ENCODE assay signal across 7 mouse cellular contexts in the genomic region with DNA sequence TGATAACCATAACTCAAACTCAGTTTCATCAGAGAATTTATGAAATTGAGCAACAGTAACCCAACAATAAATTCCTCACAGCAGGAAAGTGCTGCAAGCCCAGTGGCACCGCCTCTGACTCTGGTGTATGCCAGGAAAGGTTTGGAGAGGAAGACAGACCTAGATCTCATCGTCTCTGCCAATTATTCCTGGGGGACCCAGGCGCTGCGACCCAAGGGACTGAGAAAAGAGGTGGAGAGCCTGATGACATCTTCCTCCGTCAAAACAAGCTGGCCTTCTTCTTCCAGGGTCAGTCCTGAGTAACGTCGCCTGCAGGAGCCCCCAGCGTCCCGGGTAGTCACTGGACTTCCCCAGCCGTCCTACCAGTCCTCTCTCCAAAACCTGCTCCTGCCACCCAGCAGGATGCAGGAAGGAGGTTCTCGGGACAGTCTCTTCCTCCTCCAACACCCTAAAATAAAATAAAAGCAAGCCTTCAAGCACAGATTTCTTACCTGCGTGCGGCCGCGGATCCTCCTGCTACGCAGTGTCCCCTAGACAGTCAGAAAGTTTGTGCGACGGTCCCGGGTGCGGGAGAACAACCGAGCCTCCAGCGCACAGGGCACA. TPM values are rescaled to one million over a fixed set of nuclear protein-coding genes. Genes with fewer than 3 reads are reported as not detected.
DNase-seq lines count a peak whose midpoint lies in the region; ATAC-seq and TF ChIP-seq lines count a peak whose summit lies in the region.

No protein-coding gene starts in this region.

- H3K27me3 ChIP-seq in C2C12 (ENCODE audit: control insufficient read depth, insufficient read depth, insufficient read length) (no peaks in the 10 kb centered on the region), CH12.LX (replicated peaks) (peaks cover 41% of the 10 kb centered on the region)
- H3K27me3 ChIP-seq in forebrain, embryonic 13.5 days, result peaks cover 31% of the 10 kb centered on the region
- H3K27me3 ChIP-seq in hindbrain, embryonic 11.5 days (ENCODE audit: control insufficient read depth, insufficient read depth, low read length), result peaks cover 4% of the 10 kb centered on the region

- no peak for TF ChIP-seq RAD21 in CH12.LX (IDR thresholded peaks at IDR 0.05; ENCODE audit: low read depth, low read length)

- no peaks in the 10 kb centered on the region for H3K36me3 ChIP-seq in C2C12 (ENCODE audit: control insufficient read depth, insufficient read depth)
- H3K36me3 ChIP-seq in CH12.LX (replicated peaks in 1 of 2; ENCODE audit: control insufficient read depth in 1 of 2, insufficient read depth in 1 of 2, low read length in 1 of 2), result no peaks in the 10 kb centered on the region
- no peaks in the 10 kb centered on the region for H3K36me3 ChIP-seq in forebrain, embryonic 13.5 days (ENCODE audit: poor library complexity, severe bottlenecking)
- H3K36me3 ChIP-seq in hindbrain, embryonic 11.5 days (ENCODE audit: control insufficient read depth, insufficient read depth, low read length), result no peaks in the 10 kb centered on the region

- H3K9ac ChIP-seq in CH12.LX (ENCODE audit: insufficient read depth, low read depth), result no peak overlapping the region
- H3K9ac ChIP-seq in forebrain, embryonic 13.5 days, result peak overlapping the region; percentile 58
- peak overlapping the region; percentile 44; the same call in 1 of the 2 replicates for H3K9ac ChIP-seq in hindbrain, embryonic 11.5 days (ENCODE audit: low read depth, low read length)

- H3K4me3 ChIP-seq in C2C12 (ENCODE audit: insufficient read depth, poor library complexity, severe bottlenecking) (peak overlapping the region; percentile 54), CH12.LX (replicated peaks in 1 of 3; ENCODE audit: low read depth in 2 of 3, low read length in 2 of 3, poor library complexity in 1 of 3) (peak overlapping the region in 2 of 3 experiments; percentile 26 to 40)
- peak overlapping the region; percentile 52 for H3K4me3 ChIP-seq in forebrain, embryonic 13.5 days
- peak overlapping the region; percentile 50 for H3K4me3 ChIP-seq in hindbrain, embryonic 11.5 days (ENCODE audit: low read depth, low read length)

- peak overlapping the region; percentile 54 for H3ac ChIP-seq in C2C12 (ENCODE audit: control insufficient read depth, insufficient read length, low read depth)

- peaks cover 3 to 19% of the 10 kb centered on the region in 2 experiments; a peak in 3 of 4 replicates for H3K4me1 ChIP-seq in CH12.LX (ENCODE audit: control insufficient read depth in 1 of 2, insufficient read depth in 2 of 2)
- H3K4me1 ChIP-seq in forebrain, embryonic 13.5 days, result peaks cover 19% of the 10 kb centered on the region
- 0 out of 2 replicates have a peak, but pooled peaks cover 2% of the 10 kb centered on the region for H3K4me1 ChIP-seq in hindbrain, embryonic 11.5 days (replicated peaks; ENCODE audit: control insufficient read depth, insufficient read depth, low read length)

- H3K4me2 ChIP-seq in CH12.LX (ENCODE audit: insufficient read depth, low read depth, poor library complexity, severe bottlenecking), result peak overlapping the region; percentile 74
- peak overlapping the region; percentile 98 for H3K4me2 ChIP-seq in forebrain, embryonic 13.5 days
- peak overlapping the region; percentile 95 for H3K4me2 ChIP-seq in hindbrain, embryonic 11.5 days (replicated peaks; ENCODE audit: low read depth, low read length)

- H3K9me3 ChIP-seq in CH12.LX (replicated peaks; ENCODE audit: low read length), result no peaks in the 10 kb centered on the region
- H3K9me3 ChIP-seq in forebrain, embryonic 13.5 days (replicated peaks), result no peaks in the 10 kb centered on the region
- H3K9me3 ChIP-seq in hindbrain, embryonic 11.5 days (ENCODE audit: control insufficient read depth, low read length), result no peaks in the 10 kb centered on the region

- 0 out of 2 replicates have a peak, but pooled peaks have one; percentile 4 for ATAC-seq in forebrain, embryonic 13.5 days
- ATAC-seq in hindbrain, embryonic 11.5 days (ENCODE audit: low FRiP score), result peak; percentile 36; the same call in 1 of the 2 replicates
- no peak for ATAC-seq in monocyte, adult 5-6 weeks (replicated peaks; ENCODE audit: insufficient number of reproducible peaks, low FRiP score, low TSS enrichment, poor library complexity, severe bottlenecking)

- TF ChIP-seq EP300 in CH12.LX (IDR thresholded peaks at IDR 0.05; ENCODE audit: low read length), result no peak

- H3K79me2 ChIP-seq in C2C12 (ENCODE audit: control insufficient read depth, insufficient read depth) (peaks cover 49% of the 10 kb centered on the region), CH12.LX (replicated peaks; ENCODE audit: control insufficient read depth, extremely low read depth, insufficient read depth, poor library complexity, severe bottlenecking) (no peaks in the 10 kb centered on the region)

- H3K79me3 ChIP-seq in C2C12 (ENCODE audit: low read depth), result peaks cover 25% of the 10 kb centered on the region

- no peak overlapping the region for H3K27ac ChIP-seq in CH12.LX (ENCODE audit: insufficient read depth, low read depth)
- H3K27ac ChIP-seq in forebrain, embryonic 13.5 days, result no peak overlapping the region
- H3K27ac ChIP-seq in hindbrain, embryonic 11.5 days (ENCODE audit: low read depth, low read length), result no peak overlapping the region

- in situ Hi-C loops in CH12.LX (cut with MboI; ENCODE audit: low pct_ligation_motif_present, low pct_unique_long_range_greater_than_20kb, low sequenced_read_pairs), result no loop called here

- WGBS in forebrain, embryonic 13.5 days, result 3% methylated on average over 22 of the region's 22 CpGs
- 2% methylated on average over 22 of the region's 22 CpGs for WGBS in hindbrain, embryonic 11.5 days

- no peak for TF ChIP-seq CTCF in C2C12 (IDR thresholded peaks at IDR 0.05; ENCODE audit: control insufficient read depth, insufficient read depth, insufficient read length)
- no peak for TF ChIP-seq CTCF in CH12.LX (conservative IDR thresholded peaks at IDR 0.05 in 1 of 2, IDR thresholded peaks at IDR 0.05 in 1 of 2; ENCODE audit: low read depth in 2 of 2, low read length in 2 of 2)

- DNase-seq in CH12.LX (ENCODE audit: extremely low read depth), result no peak
- no peak for DNase-seq in hindbrain, embryonic 11.5 days (ENCODE audit: low spot score)
- DNase-seq in lung, postnatal 10 days, result peak; percentile 28
- no peak for DNase-seq in embryo, embryonic 11 days

- dilution Hi-C loops in CH12.LX (cut with MboI; ENCODE audit: extremely low pct_ligation_motif_present, extremely low pct_unique_long_range_greater_than_20kb, low sequenced_read_pairs), result no loop called here

- no peak for TF ChIP-seq POLR2A in CH12.LX (IDR thresholded peaks at IDR 0.05; ENCODE audit: low read depth, low read length)

TF ChIP-seq in C2C12, 6 proteins besides CTCF, POLR2A, EP300 and RAD21:
- no peak for TF ChIP-seq MYOG (IDR thresholded peaks at IDR 0.05; ENCODE audit: control insufficient read depth, extremely low read depth, insufficient read length)
- TF ChIP-seq USF1 (IDR thresholded peaks at IDR 0.05; ENCODE audit: low read depth), result no peak
- no peak for TF ChIP-seq MAX (IDR thresholded peaks at IDR 0.05)
- no peak for TF ChIP-seq MYOD1 (IDR thresholded peaks at IDR 0.05; ENCODE audit: control insufficient read depth, insufficient read length, low read depth)
- no peak for TF ChIP-seq CEBPB (IDR thresholded peaks at IDR 0.05; ENCODE audit: low read depth)
- TF ChIP-seq FOSL1 (IDR thresholded peaks at IDR 0.05; ENCODE audit: insufficient read depth, low read length, poor library complexity, severe bottlenecking), result no peak

TF ChIP-seq in CH12.LX, 34 proteins besides CTCF, POLR2A, EP300 and RAD21:
- TF ChIP-seq NELFE (IDR thresholded peaks at IDR 0.05; ENCODE audit: low read depth, low read length) (no peak), SIN3A (IDR thresholded peaks at IDR 0.05; ENCODE audit: low read length) (no peak), ELF1 (IDR thresholded peaks at IDR 0.05; ENCODE audit: low read depth, low read length) (no peak), JUN (IDR thresholded peaks at IDR 0.05; ENCODE audit: insufficient read depth, low read depth, low read length) (no peak), ZKSCAN1 (IDR thresholded peaks at IDR 0.05; ENCODE audit: borderline replicate concordance, low read depth, low read length) (no peak), GABPA (IDR thresholded peaks at IDR 0.05; ENCODE audit: insufficient replicate concordance, low read depth, low read length) (no peak), MAFK (IDR thresholded peaks at IDR 0.05; ENCODE audit: insufficient replicate concordance, low read length) (no peak), ZNF384 (IDR thresholded peaks at IDR 0.05; ENCODE audit: low read depth, low read length) (no peak), RCOR1 (conservative IDR thresholded peaks at IDR 0.05; ENCODE audit: low read depth, low read length) (no peak), TCF12 (IDR thresholded peaks at IDR 0.05; ENCODE audit: low read depth, low read length) (no peak), MXI1 (IDR thresholded peaks at IDR 0.05; ENCODE audit: low read depth, low read length) (no peak), BHLHE40 (IDR thresholded peaks at IDR 0.05; ENCODE audit: low read depth, low read length) (no peak)
TF ChIP-seq in CH12.LX: peak in this region for 0.

RNA-seq across cellular contexts. Expression of a gene that starts 0.6 kb away (rescaled TPM):
- polyA plus RNA-seq in C2C12 (2012; fragmentation: generic; extraction: Trizol) (1.4 TPM), CH12.LX (2012; ENCODE audit: insufficient read length, low read depth) (0.10 TPM in 1 of 2 replicates, not detected in the other)
- total RNA-seq in CH12.LX (2012; rRNA removed) (0.04 and 0.08 TPM in 2 replicates), CH12.LX (2014; rRNA removed) (0.08 TPM in 1 of 2 replicates, not detected in the other)
- 0.08 and 0.11 TPM in 2 replicates for polyA plus RNA-seq in forebrain, embryonic 13.5 days (2015; fragmentation: Nextera tagmentation; extraction: Ambion mirVana)
- polyA plus RNA-seq in hindbrain, embryonic 11.5 days (2014; fragmentation: Nextera tagmentation; extraction: Ambion mirVana), result 0.14 and 0.39 TPM in 2 replicates
- total RNA-seq in monocyte, adult 5-6 weeks (2017), result 0.43 TPM in 1 of 3 replicates, not detected in the others

RNA-seq across cellular contexts. Expression of a gene that starts 0.6 kb away (rescaled TPM):
- polyA plus RNA-seq in C2C12 (2012; fragmentation: generic; extraction: Trizol) (7.3 TPM), CH12.LX (2012; ENCODE audit: insufficient read length, low read depth) (0.14 TPM in 1 of 2 replicates, not detected in the other)
- total RNA-seq in CH12.LX (2012; rRNA removed) (0.08 and 0.17 TPM in 2 replicates), CH12.LX (2014; rRNA removed) (0.14 and 0.19 TPM in 2 replicates)
- polyA plus RNA-seq in forebrain, embryonic 13.5 days (2015; fragmentation: Nextera tagmentation; extraction: Ambion mirVana), result 0.48 and 0.55 TPM in 2 replicates
- polyA plus RNA-seq in hindbrain, embryonic 11.5 days (2014; fragmentation: Nextera tagmentation; extraction: Ambion mirVana), result 0.52 and 2.4 TPM in 2 replicates
- total RNA-seq in monocyte, adult 5-6 weeks (2017), result 0.97 TPM in 1 of 3 replicates, not detected in the others
